Mouse (Mus musculus): ENCODE measurements at regions not wholly inside any gene's neighbourhood (a gene's known extent, or its start where the extent isn't known, plus 50 kb on each side); places are given as distances from the start of the nearest gene placed in this dataset.

DNA sequence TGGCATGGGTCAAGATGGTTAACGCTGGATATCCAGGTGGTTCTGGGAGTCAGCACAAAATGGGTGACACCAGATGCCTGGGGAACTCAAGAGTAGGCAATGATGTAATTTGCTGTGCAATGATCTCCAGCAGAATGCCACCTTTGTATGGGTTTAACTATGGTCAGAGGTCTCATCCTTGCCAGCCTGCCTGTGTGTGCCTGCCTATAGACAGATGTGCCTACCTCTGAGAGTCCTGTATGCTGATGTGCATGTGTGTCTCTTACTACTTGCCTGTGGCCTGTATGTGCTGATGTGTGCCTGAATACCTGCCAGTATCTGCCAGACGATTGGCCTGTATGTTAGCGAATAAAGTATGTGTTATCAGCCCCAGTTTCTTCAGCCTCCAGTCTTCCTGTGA, 138.6 kb upstream of the Palmd start:
- TF ChIP-seq CTCF (IDR thresholded peaks at IDR 0.05; ENCODE audit: low read depth, low read length) (no peak), POLR2A (IDR thresholded peaks at IDR 0.05; ENCODE audit: insufficient read depth, low read length) (no peak)
